In the genomic region with DNA sequence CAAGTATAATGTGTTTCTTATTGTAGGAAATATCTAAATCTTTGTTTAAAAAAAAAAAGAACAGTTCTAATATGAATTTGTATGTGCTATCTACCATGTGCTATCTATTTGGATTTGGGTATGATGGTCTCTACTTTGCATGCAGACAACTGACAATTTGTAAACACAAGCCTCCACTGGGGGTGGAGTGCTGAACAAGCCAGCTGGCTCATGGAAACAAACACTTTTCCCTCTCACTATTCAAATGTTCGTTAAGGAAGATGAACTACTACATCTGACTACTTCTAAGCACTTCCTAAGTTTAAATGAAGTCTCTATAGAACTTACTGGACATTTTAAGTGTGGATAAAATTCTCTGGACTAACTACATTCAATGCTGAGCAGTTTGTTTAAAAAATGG, we compare ENCODE assay signal across 32 mouse cellular contexts.
A peak's percentile ranks its signal among the peaks of the same experiment; 100 is the strongest.
DNase-seq lines count a peak whose midpoint lies in the region; ATAC-seq lines count a peak whose summit lies in the region.
"Had no signal": no experiment of that assay in that cellular context is flagged by ENCODE, and none has a peak within 500 bp of the region (broad histone marks: within the 10 kb centered on the region; RNA-seq: fewer than 3 reads in every experiment).

No protein-coding gene starts in this region.

- peak; percentile 72 for ATAC-seq in frontal cortex, adult (ENCODE audit: low TSS enrichment)
- no peak for ATAC-seq in midbrain, embryonic 16.5 days
- ATAC-seq: forebrain, embryonic 13.5 days; forebrain, embryonic 16.5 days; hindbrain, postnatal 0 days; Patski had no signal

- DNase-seq in frontal cortex, postnatal 25 days (ENCODE audit: low spot score in 2 of 2): no peak
- DNase-seq in layer of hippocampus, adult 9-11 months: peak; percentile 24
- DNase-seq in layer of hippocampus, adult 8-10 months (ENCODE audit: low spot score in 2 of 2): no peak
- DNase-seq in lung, postnatal 10 days: peak; percentile 12
- no peak for DNase-seq in lung, postnatal 4 days
- DNase-seq: adrenal gland, postnatal 10 days; adrenal gland, postnatal 36 days; B cell, adult 2 months; cerebellum, adult 11 months; cerebellum, adult 8-10 months; cerebellum, postnatal 10 days; cerebellum, postnatal 36 days; embryo, embryonic 11 days; gastrocnemius, postnatal 10 days; gastrocnemius, postnatal 36 days; heart, adult 2 months; heart, postnatal 14 days; heart, postnatal 4 days had no signal

- WGBS in midbrain, embryonic 16.5 days: 84% methylated on average over 1 of the region's 1 CpGs

- no peak overlapping the region for H3K4me2 ChIP-seq in midbrain, embryonic 16.5 days (ENCODE audit: low read length)
- H3K4me2 ChIP-seq: embryonic facial prominence, embryonic 13.5 days; forebrain, embryonic 13.5 days; heart, embryonic 13.5 days; hindbrain, embryonic 14.5 days had no signal

- no peak overlapping the region for H3K27ac ChIP-seq in midbrain, embryonic 16.5 days (ENCODE audit: low read length)
- H3K27ac ChIP-seq: embryonic facial prominence, embryonic 10.5 days; embryonic facial prominence, embryonic 13.5 days; forebrain, embryonic 13.5 days; heart, adult 2 months; heart, embryonic 10.5 days; heart, embryonic 13.5 days; hindbrain, embryonic 14.5 days; hindbrain, postnatal 0 days had no signal

- H3K27me3 ChIP-seq in midbrain, embryonic 16.5 days (ENCODE audit: control insufficient read depth, insufficient read depth, low read depth, low read length): no peaks in the 10 kb centered on the region
- H3K27me3 ChIP-seq: CH12.LX; embryonic facial prominence, embryonic 13.5 days; forebrain, embryonic 13.5 days; heart, embryonic 13.5 days; Patski had no signal

- peaks cover 24% of the 10 kb centered on the region for H3K36me3 ChIP-seq in midbrain, embryonic 16.5 days (ENCODE audit: control insufficient read depth, insufficient read depth, low read length)

- no peaks in the 10 kb centered on the region for H3K9me3 ChIP-seq in midbrain, embryonic 16.5 days (replicated peaks; ENCODE audit: control insufficient read depth, low read length, poor library complexity, severe bottlenecking)
- H3K9me3 ChIP-seq: embryonic facial prominence, embryonic 10.5 days; embryonic facial prominence, embryonic 13.5 days; forebrain, embryonic 13.5 days; G1E; heart, embryonic 10.5 days; heart, embryonic 13.5 days had no signal

- H3K4me3 ChIP-seq in midbrain, embryonic 16.5 days (ENCODE audit: low read depth, low read length): no peak overlapping the region
- H3K4me3 ChIP-seq: embryonic facial prominence, embryonic 10.5 days; embryonic facial prominence, embryonic 13.5 days; erythroblast, embryonic 14.5 days; forebrain, embryonic 13.5 days; heart, adult 2 months; heart, embryonic 10.5 days; heart, embryonic 13.5 days had no signal

- no peak overlapping the region for H3K9ac ChIP-seq in midbrain, embryonic 16.5 days (ENCODE audit: low read depth, low read length)
- H3K9ac ChIP-seq: embryonic facial prominence, embryonic 13.5 days; forebrain, embryonic 13.5 days; heart, embryonic 13.5 days; hindbrain, embryonic 14.5 days had no signal

- H3K4me1 ChIP-seq in midbrain, embryonic 16.5 days (ENCODE audit: control insufficient read depth, insufficient read depth, low read length): no peaks in the 10 kb centered on the region
- H3K4me1 ChIP-seq: embryonic facial prominence, embryonic 10.5 days; embryonic facial prominence, embryonic 13.5 days; forebrain, embryonic 13.5 days; heart, embryonic 10.5 days; heart, embryonic 13.5 days had no signal

Comparison
In these comparisons a context has a peak if more than half of its experiments do, and no peak if none do; other contexts are left out.
1. DNase-seq: peak in layer of hippocampus, adult 9-11 months (single experiment) and lung, postnatal 10 days (single experiment); none in frontal cortex, postnatal 25 days (0 of 2), layer of hippocampus, adult 8-10 months (0 of 2) and lung, postnatal 4 days (0 of 2).